Mouse (Mus musculus) E14TG2a.4 (cell line): ENCODE measurements around the gene Cpt2.

Source experiments
- H3K27me3 ChIP-seq: 2 replicates; pipeline ENCODE4 v1.6.1; 2014; ENCODE audit warnings: low read length, control low read depth; ENCODE audit not compliant: insufficient read depth
- H3K36me3 ChIP-seq: 2 replicates; pipeline ENCODE4 v1.6.1; 2014; ENCODE audit warnings: low read length, control low read depth; ENCODE audit not compliant: insufficient read depth
- H3K4me1 ChIP-seq: replicated peaks from 2 replicates; pipeline ENCODE4 v1.6.1; 2014; ENCODE audit warnings: low read depth, low read length, control low read depth
- H3K4me3 ChIP-seq: replicated peaks from 2 replicates; pipeline ENCODE4 v1.5.1; 2014; ENCODE audit warnings: mild to moderate bottlenecking, low read length
- H3K9me3 ChIP-seq: 2 replicates; pipeline ENCODE4 v1.6.1; 2014; ENCODE audit warnings: low read length, control low read depth
- CTCF ChIP-seq: conservative IDR thresholded peaks from 2 replicates; pipeline ENCODE4 v1.5.1; 2014; ENCODE audit warnings: low read length
- NANOG ChIP-seq: IDR thresholded peaks from 2 replicates; pipeline ENCODE4 v1.6.1; 2014; ENCODE audit warnings: borderline replicate concordance, low read length, mixed read lengths
- POU5F1 ChIP-seq: IDR thresholded peaks from 2 replicates; pipeline ENCODE4 v1.6.1; 2014; ENCODE audit warnings: low read length, borderline replicate concordance

Cpt2 gene

GRCm38 (mm10) chr4:107858995-107859394, 64.4 kb downstream of the Cpt2 start:
- peaks cover 28% of the 10 kb centered on the region for H3K36me3 ChIP-seq
- no peak for TF ChIP-seq POU5F1
- no peak for TF ChIP-seq NANOG
- TF ChIP-seq CTCF = no peak
- no peaks in the 10 kb centered on the region for H3K9me3 ChIP-seq
- H3K4me3 ChIP-seq = no peak overlapping the region
- H3K4me1 ChIP-seq = peaks cover 15% of the 10 kb centered on the region
- H3K27me3 ChIP-seq = peaks cover 16% of the 10 kb centered on the region

- peaks cover 28% of the 10 kb centered on the region for H3K36me3 ChIP-seq
- H3K4me3 ChIP-seq = no peak overlapping the region
- H3K4me1 ChIP-seq = peaks cover 16% of the 10 kb centered on the region
- H3K9me3 ChIP-seq = no peaks in the 10 kb centered on the region
- H3K27me3 ChIP-seq = peaks cover 24% of the 10 kb centered on the region
- TF ChIP-seq POU5F1 (no peak), NANOG (no peak), CTCF (no peak)
Measured at GRCm38 (mm10) chr4:107856958-107857686, 66.3 kb downstream of the Cpt2 start.
